Mouse (Mus musculus) telencephalon, adult 2 months (tissue): ENCODE results near the gene Sfn.

Source experiments
- DNase-seq: peaks from one replicate; pipeline ENCODE4 v3.0.0-alpha.2; 2011; ENCODE audit warnings: low read depth, low spot score

Gene Sfn

DNA sequence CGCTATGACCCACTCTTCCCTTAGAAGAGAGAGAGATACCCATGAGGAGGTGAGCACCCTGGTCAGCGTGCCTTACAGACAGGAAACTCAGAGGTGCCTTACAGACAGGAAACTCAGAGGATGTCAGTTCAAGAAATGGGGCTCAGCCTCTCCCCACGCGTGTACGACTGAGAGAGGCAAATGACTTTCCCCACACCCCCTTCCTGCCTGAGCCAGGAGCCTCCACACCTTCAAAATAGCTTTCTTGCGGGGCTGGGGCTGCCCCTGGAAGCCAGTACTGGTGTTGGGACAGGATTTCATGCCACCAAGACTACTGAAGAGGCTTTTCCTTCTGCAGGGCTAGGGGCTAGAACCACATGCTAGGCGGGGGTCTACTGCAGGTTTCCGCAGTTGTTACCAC lies 18.7 kb upstream of the Sfn start:
- no peak for DNase-seq

- no peak for DNase-seq
These were observed 17.6 kb upstream of the Sfn start for GRCm38 (mm10) chr4:133619473-133620136.

DNA sequence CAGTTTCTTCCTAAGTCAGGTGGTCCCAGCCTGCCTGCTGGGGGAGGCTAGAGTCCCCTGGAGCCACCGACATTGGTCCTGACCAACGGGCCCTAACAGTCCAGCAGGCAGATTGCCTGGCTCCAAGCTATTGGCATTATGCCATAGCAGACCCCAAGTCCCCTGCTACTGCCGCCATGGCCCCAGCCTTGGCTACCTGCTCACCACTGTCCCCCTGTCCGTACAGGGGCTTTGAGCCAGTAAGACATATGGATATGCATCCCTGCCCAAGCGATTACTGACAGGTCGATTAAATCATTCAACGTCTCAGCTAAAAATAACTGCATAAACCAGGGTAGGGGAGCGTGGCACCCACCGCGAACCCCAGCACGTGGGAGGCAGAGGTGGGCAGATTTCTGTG lies 16.0 kb upstream of the Sfn start:
- no peak for DNase-seq

- no peak for DNase-seq
These were observed 13.4 kb upstream of the Sfn start for GRCm38 (mm10) chr4:133615416-133615815.

DNA sequence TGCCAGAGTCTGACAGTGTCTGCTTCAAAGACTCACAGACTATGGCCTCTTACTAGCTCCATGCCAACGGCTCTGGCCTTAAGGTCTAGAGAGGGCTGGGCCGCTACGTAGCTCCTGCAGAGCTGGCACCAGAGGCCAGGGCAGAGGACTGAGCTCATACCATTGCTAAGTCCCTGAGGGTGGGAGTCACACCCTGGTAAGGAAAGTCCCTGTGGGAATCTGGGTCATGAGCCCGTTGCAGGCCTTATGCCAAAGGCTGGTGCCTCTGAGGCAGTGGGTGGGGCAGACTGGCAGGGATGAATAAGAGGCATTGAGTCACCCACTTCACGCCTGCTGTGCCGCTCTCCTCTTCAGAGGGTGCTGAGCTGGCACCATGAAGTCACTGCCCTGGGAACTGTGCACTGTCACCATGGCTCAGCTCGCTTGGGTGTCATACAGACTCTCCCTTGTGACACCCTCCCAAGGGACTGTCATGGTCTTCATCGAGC lies 12.3 kb upstream of the Sfn start:
- DNase-seq: peak; percentile 82

DNA sequence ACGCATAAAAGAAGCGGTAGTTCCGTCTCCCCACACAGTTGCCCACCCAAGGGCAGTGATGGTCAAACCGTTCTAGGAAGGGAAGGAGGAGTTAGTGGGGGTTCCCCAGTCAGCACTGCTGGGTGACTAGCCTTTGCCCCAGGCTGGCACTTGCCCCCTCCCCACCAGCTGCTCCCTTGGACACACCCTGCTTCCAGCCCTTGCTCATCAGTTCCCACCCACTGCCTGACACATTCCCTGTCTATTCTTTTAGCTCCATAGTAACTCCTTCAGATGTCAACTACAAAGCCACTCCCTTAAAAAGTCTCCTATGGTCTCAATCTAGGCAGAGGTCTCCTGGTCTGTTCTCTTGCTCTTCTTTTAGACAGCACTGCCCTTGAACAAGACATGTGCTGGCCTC lies 11.9 kb upstream of the Sfn start:
- DNase-seq: no peak

- DNase-seq: no peak
These were observed 11.1 kb upstream of the Sfn start for GRCm38 (mm10) chr4:133613026-133613425.

DNA sequence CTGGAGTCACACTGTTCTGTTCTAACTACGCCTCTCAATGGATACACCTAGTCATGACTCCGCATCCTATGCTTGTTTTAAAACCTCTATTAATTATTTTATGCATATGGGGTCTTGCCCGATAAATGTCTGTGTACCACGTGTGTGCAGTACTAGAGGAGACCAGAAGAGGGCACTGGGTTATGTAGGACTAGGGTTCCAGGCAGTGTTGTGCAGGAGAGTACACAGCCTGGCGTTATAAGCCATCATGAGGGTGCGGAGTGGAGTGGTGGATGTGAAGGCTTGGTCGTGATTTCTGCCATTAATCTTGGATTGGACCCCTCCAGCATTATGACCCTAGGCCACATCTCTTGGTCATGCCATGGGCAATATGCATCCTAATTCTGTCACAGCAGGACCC lies 10.4 kb upstream of the Sfn start:
- DNase-seq: no peak

GRCm38 (mm10) chr4:133611815-133612214 lies 9.8 kb upstream of the Sfn start:
- DNase-seq: no peak

GRCm38 (mm10) chr4:133609719-133610118 lies 7.8 kb upstream of the Sfn start:
- DNase-seq: no peak

DNA sequence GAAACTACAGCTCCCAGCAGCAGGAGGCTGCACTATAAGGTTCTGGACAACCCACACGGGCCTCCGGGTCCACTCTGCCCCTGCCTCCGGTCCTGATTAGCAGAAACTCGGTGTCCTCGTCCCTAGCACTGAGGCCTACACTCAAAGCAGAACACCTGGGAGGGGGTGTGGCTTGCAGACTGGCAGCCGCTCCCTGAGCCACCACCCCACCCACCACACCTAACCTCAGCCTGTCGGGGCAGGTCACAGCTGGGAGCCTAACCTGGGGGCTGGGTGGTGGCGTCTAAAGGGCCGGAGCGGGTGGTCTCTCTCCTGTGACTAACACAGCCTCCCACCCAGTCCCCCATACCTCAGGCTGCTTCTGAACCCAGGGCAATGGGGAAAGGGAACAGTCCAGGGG lies 5.3 kb upstream of the Sfn start:
- no peak for DNase-seq

GRCm38 (mm10) chr4:133605330-133605729 lies 3.4 kb upstream of the Sfn start:
- no peak for DNase-seq

DNA sequence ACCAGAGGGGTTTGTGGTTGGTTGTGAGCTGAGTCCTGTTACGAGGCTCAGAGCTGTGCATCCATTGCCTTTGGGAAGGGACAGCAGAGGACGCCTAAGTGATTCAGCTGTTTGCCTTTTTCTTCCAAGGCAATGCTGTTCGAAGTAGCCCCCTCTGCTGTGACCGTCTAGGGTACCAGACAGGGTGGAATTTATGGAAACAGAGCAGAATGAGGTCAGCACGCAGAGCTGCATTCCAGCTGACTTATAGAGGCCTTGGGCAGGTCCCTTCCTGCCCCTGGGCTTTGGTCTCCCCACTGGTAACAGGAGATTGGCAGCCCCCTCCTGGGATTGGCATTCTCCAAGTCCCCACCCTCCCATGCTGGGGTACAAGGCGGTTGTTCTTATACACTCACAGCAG lies 2.9 kb upstream of the Sfn start:
- no peak for DNase-seq

- no peak for DNase-seq
These were observed 2.2 kb upstream of the Sfn start for GRCm38 (mm10) chr4:133604175-133604574.

DNA sequence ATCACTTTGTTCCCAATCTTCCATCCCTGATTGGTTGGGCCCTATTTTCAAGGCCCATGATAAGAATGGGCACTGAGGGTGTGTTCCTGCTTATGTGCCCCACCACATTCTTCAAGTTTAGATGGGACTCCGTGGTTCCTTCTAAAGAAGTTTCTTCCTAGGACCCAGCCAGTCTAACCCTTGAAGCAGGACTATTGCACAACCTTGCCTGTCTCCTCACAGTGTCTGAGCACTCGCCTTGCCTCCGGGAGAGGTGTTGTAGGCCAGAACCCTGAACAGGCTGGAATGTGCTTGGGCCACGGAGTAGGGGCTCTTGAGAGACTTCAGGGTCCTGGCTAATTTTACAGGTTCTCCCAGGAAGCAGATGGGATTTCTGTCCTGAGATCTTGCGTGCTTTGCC lies 1.1 kb upstream of the Sfn start:
- no peak for DNase-seq

DNA sequence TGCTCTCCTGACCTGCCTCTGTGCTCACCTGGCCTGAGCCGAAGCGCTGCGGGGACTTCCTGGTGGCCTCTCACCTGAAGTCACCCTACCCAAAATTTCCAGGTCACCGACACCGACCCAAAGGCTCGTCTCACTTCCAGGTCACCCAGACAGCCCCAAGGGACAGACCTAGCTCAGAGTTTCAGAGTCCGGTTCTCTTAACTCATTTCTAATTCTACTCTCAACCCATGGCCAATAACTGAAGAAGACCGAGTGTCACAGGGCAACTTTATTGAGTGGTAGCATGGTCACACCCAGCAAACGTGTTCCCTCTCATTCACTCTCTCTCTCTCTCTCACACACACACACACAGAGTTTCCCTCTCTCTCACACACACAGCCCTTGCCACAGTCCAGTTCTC lies 1.7 kb downstream of the Sfn start:
- DNase-seq: no peak

- peak; percentile 40 for DNase-seq
These were observed 2.3 kb downstream of the Sfn start for GRCm38 (mm10) chr4:133599571-133600073.

- no peak for DNase-seq
These were observed 2.9 kb downstream of the Sfn start for GRCm38 (mm10) chr4:133599116-133599515.

DNA sequence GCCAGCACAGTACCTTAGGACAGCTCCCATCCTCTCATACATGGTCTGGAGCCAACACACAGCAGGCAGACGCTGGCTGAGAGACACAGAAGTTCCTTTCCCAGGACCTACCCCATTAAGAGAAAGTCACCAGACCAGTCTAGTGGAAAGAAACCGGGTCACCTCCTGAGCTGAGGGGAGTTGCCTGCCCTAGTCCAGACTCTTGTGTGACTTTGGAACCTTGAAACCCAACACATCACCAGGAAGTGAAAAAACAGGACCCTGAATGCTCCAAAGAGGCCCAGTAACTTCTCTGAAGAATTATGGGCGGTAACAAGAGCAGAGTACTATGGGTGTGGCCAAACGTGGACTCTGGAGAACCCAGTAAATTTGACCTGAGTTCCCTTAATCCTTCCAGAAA lies 3.4 kb downstream of the Sfn start:
- DNase-seq: no peak

GRCm38 (mm10) chr4:133596084-133596483 lies 5.9 kb downstream of the Sfn start:
- DNase-seq: no peak

DNA sequence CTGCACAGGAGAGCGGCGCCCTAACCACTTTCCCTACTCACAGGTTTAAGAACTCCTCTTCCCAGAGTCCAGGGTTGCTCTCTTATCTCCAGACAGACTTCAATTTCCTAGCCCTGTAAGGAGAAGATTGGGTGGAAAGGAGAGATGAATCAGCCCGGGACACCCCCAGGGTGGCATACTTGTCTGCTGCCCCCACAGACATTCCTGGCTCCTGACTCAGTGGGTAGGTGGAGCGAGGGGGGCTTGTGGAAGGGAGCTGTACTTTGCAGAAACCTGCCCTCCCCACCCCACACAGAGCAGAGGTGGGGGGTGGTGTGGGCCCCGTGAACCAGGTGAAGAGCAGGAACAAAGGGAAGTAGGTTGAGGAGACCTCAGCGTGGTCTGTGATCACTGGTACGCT lies 6.4 kb downstream of the Sfn start:
- DNase-seq: no peak

GRCm38 (mm10) chr4:133592570-133592969 lies 9.4 kb downstream of the Sfn start:
- no peak for DNase-seq

DNA sequence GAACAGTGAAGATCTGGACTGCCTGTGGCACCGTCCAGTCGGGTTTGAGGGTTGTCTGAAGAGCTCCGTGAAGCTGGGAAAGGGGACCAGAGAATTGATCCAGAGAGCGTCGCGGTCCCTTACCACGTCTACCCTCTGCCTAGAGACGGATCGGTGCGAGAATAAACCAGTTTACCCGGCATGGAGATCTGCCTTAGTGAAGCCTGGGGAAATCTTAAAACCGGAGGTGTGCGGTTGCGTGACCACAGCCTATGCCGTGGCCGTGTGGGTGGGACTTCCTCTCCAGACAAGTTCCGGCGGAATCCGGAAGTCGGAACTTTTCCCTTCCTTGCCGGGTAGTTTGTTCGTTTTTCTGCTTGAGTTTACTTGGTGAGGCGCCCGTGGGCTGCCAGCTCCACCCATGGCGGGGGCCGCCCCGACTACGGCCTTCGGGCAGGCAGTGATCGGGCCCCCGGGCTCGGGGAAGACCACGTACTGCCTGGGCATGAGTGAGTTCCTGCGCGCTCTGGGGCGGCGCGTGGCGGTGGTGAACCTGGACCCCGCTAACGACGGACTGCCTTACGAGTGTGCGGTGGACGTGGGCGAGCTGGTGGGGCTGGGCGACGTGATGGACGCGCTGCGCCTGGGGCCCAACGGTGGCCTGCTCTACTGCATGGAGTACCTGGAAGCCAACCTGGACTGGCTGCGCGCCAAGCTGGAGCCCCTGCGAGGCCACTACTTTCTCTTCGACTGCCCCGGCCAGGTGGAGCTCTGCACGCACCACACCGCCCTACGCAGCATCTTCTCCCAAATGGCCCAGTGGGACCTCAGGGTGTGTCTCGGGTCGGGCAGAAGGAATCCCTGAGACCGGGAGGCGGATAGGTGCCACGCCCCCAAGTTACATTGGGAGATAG lies 17.7 kb downstream of the Sfn start, which contains the start of gene Gpn2:
TSS of gene Gpn2 (plus strand) at position 304 of the 893 bp plus-strand sequence.
- DNase-seq: peak; percentile 88
